15 mouse cellular contexts compared by ENCODE assay signal in genomic region chr14:11562870-11563269, GRCm38 (mm10).
"Had no signal": no experiment of that assay in that cellular context is flagged by ENCODE, and none has a peak within 500 bp of the region (broad histone marks: within the 10 kb centered on the region; RNA-seq: fewer than 3 reads in every experiment).

No protein-coding gene starts in this region.

- H3K27ac ChIP-seq: kidney, postnatal 0 days; limb, embryonic 15.5 days; liver, embryonic 12.5 days; midbrain, embryonic 10.5 days; neural tube, embryonic 13.5 days; stomach, postnatal 0 days had no signal

- H3K4me2 ChIP-seq: limb, embryonic 15.5 days; liver, embryonic 12.5 days; lung, embryonic 14.5 days; neural tube, embryonic 13.5 days had no signal

- H3K4me1 ChIP-seq: liver, embryonic 12.5 days had no signal

- H3K9me3 ChIP-seq: limb, embryonic 15.5 days; liver, embryonic 12.5 days; neural tube, embryonic 13.5 days had no signal

- ATAC-seq: liver, embryonic 12.5 days had no signal

- H3K9ac ChIP-seq: limb, embryonic 15.5 days; liver, embryonic 12.5 days; lung, embryonic 14.5 days; neural tube, embryonic 13.5 days had no signal

- DNase-seq: layer of hippocampus, adult 9-11 months; layer of hippocampus, postnatal 36 days; lung, embryonic 14.5 days; lung, postnatal 10 days; lung, postnatal 4 days; midbrain, embryonic 14.5 days; retina, postnatal 1 day; thymus, adult 18-20 months; thymus, postnatal 14 days had no signal

- H3K36me3 ChIP-seq: limb, embryonic 15.5 days; liver, embryonic 12.5 days; neural tube, embryonic 13.5 days had no signal

- H3K4me3 ChIP-seq: limb, embryonic 15.5 days; liver, embryonic 12.5 days; midbrain, embryonic 10.5 days; neural tube, embryonic 13.5 days had no signal

- H3K27me3 ChIP-seq: limb, embryonic 15.5 days; neural tube, embryonic 13.5 days had no signal
